Mouse (Mus musculus) CH12.LX (cell line): ENCODE data around the gene Anxa4. TPM values are rescaled to one million over a fixed set of nuclear protein-coding genes. Genes with fewer than 3 reads are reported as not detected.
A peak's percentile ranks its signal among the peaks of the same experiment; 100 is the strongest.

ENCODE experiments used
- DNase-seq: peaks from one replicate; pipeline ENCODE4 v3.0.0-alpha.2; 2013; ENCODE audit errors: extremely low read depth
- H3K27ac ChIP-seq: 2 replicates; pipeline ENCODE4 v1.5.1; 2012; ENCODE audit warnings: low read depth, mild to moderate bottlenecking, control low read depth, moderate library complexity; ENCODE audit not compliant: insufficient read depth
- H3K27me3 ChIP-seq: replicated peaks from 2 replicates; pipeline ENCODE3; 2012; ENCODE audit warnings: inconsistent platforms
- H3K36me3 ChIP-seq, 2 experiments: replicated peaks in 1 of 2; 2 replicates each; pipeline versions ENCODE3 to v1.6.1; 2012; ENCODE audit warnings: inconsistent platforms in 1 of 2, low read length in 1 of 2, mild to moderate bottlenecking in 1 of 2, mixed read lengths in 1 of 2, moderate library complexity in 1 of 2; ENCODE audit not compliant: control insufficient read depth in 1 of 2, insufficient read depth in 1 of 2
- H3K4me1 ChIP-seq, 2 experiments: 2 replicates each; pipeline ENCODE4 v1.6.1; 2012; ENCODE audit warnings: inconsistent platforms in 1 of 2, moderate library complexity in 1 of 2; ENCODE audit not compliant: insufficient read depth in 2 of 2, control insufficient read depth in 1 of 2
- H3K4me2 ChIP-seq: 2 replicates; pipeline ENCODE4 v1.6.1; 2012; ENCODE audit warnings: low read depth, mild to moderate bottlenecking, control low read depth; ENCODE audit not compliant: poor library complexity, insufficient read depth, severe bottlenecking
- H3K4me3 ChIP-seq, 3 experiments: fragments of 150-350 bp in 1 of 3; sonication (generic) in 1 of 3; replicated peaks in 1 of 3; 2 replicates each; pipeline versions ENCODE3 to v1.5.1; 2011 to 2012; ENCODE audit warnings: low read depth in 2 of 3, low read length in 2 of 3, mild to moderate bottlenecking in 2 of 3, moderate library complexity in 2 of 3, control low read depth in 1 of 3, improper control_type of control experiment in 1 of 3, inconsistent platforms in 1 of 3, mixed read lengths in 1 of 3; ENCODE audit not compliant: poor library complexity in 1 of 3
- H3K79me2 ChIP-seq: replicated peaks from 2 replicates; pipeline ENCODE4 v1.6.1; 2012; ENCODE audit warnings: mild to moderate bottlenecking, moderate library complexity; ENCODE audit not compliant: control insufficient read depth, poor library complexity, insufficient read depth, severe bottlenecking; ENCODE audit errors: extremely low read depth
- H3K9ac ChIP-seq: 2 replicates; pipeline ENCODE4 v1.6.1; 2012; ENCODE audit warnings: low read depth, mild to moderate bottlenecking, control low read depth, moderate library complexity; ENCODE audit not compliant: insufficient read depth
- H3K9me3 ChIP-seq: replicated peaks from 2 replicates; pipeline ENCODE3; 2012; ENCODE audit warnings: low read length, inconsistent platforms, mixed read lengths
- CHD1 ChIP-seq: IDR thresholded peaks from 2 replicates; pipeline ENCODE4 v1.6.1; 2012; ENCODE audit warnings: low read depth, low read length, improper control_type of control experiment, inconsistent platforms
- CHD2 ChIP-seq: IDR thresholded peaks from 2 replicates; pipeline ENCODE4 v1.6.1; 2011; ENCODE audit warnings: low read length, improper control_type of control experiment
- E2F4 ChIP-seq: IDR thresholded peaks from 2 replicates; pipeline ENCODE4 v1.6.1; 2011; ENCODE audit warnings: low read depth, low read length, improper control_type of control experiment; ENCODE audit not compliant: insufficient replicate concordance
- EP300 ChIP-seq: IDR thresholded peaks from 2 replicates; pipeline ENCODE4 v1.6.1; 2011; ENCODE audit warnings: low read length, improper control_type of control experiment
- ETS1 ChIP-seq: conservative IDR thresholded peaks from 2 replicates; pipeline ENCODE4 v1.6.1; 2012; ENCODE audit warnings: low read depth, mild to moderate bottlenecking, inconsistent platforms, low read length, improper control_type of control experiment, moderate library complexity
- GABPA ChIP-seq: IDR thresholded peaks from 2 replicates; pipeline ENCODE4 v1.6.1; 2012; ENCODE audit warnings: low read depth, low read length, improper control_type of control experiment, inconsistent platforms; ENCODE audit not compliant: insufficient replicate concordance
- IRF4 ChIP-seq: IDR thresholded peaks from 2 replicates; pipeline ENCODE4 v1.6.1; 2014; ENCODE audit warnings: low read depth, mild to moderate bottlenecking, inconsistent platforms, low read length, improper control_type of control experiment
- JUND ChIP-seq: conservative IDR thresholded peaks from 2 replicates; pipeline ENCODE4 v1.6.1; 2011; ENCODE audit warnings: low read depth, low read length, improper control_type of control experiment
- KAT2A ChIP-seq: IDR thresholded peaks from 2 replicates; pipeline ENCODE4 v1.6.1; 2012; ENCODE audit warnings: low read length, improper control_type of control experiment, inconsistent platforms; ENCODE audit not compliant: insufficient replicate concordance
- MEF2A ChIP-seq: IDR thresholded peaks from 2 replicates; pipeline ENCODE4 v1.6.1; 2014; ENCODE audit warnings: low read depth, mild to moderate bottlenecking, inconsistent platforms, low read length, improper control_type of control experiment, borderline replicate concordance
- MXI1 ChIP-seq: IDR thresholded peaks from 2 replicates; pipeline ENCODE4 v1.6.1; 2011; ENCODE audit warnings: mild to moderate bottlenecking, low read depth, low read length, improper control_type of control experiment
- MYC ChIP-seq: IDR thresholded peaks from 2 replicates; pipeline ENCODE4 v1.6.1; 2011; ENCODE audit warnings: low read depth, mild to moderate bottlenecking, improper control_type of control experiment, low read length
- NELFE ChIP-seq: IDR thresholded peaks from 2 replicates; pipeline ENCODE4 v1.6.1; 2011; ENCODE audit warnings: low read depth, low read length, improper control_type of control experiment
- PAX5 ChIP-seq: IDR thresholded peaks from 2 replicates; pipeline ENCODE4 v1.6.1; 2012; ENCODE audit warnings: low read length, inconsistent platforms, mixed read lengths
- POLR2A ChIP-seq: IDR thresholded peaks from 2 replicates; pipeline ENCODE4 v1.6.1; 2011; ENCODE audit warnings: low read depth, mild to moderate bottlenecking, improper control_type of control experiment, low read length
- POLR2AphosphoS2 ChIP-seq: IDR thresholded peaks from 2 replicates; pipeline ENCODE4 v1.6.1; 2011; ENCODE audit warnings: low read depth, low read length, improper control_type of control experiment
- RAD21 ChIP-seq: IDR thresholded peaks from 2 replicates; pipeline ENCODE4 v1.6.1; 2011; ENCODE audit warnings: low read depth, mild to moderate bottlenecking, low read length, improper control_type of control experiment, moderate library complexity
- RCOR1 ChIP-seq: conservative IDR thresholded peaks from 2 replicates; pipeline ENCODE4 v1.6.1; 2012; ENCODE audit warnings: low read depth, mild to moderate bottlenecking, inconsistent platforms, low read length, improper control_type of control experiment
- TBP ChIP-seq: conservative IDR thresholded peaks from 2 replicates; pipeline ENCODE4 v1.6.1; 2011; ENCODE audit warnings: low read depth, low read length, improper control_type of control experiment
- TCF12 ChIP-seq: IDR thresholded peaks from 2 replicates; pipeline ENCODE4 v1.6.1; 2014; ENCODE audit warnings: low read depth, mild to moderate bottlenecking, inconsistent platforms, low read length, improper control_type of control experiment
- UBTF ChIP-seq: IDR thresholded peaks from 2 replicates; pipeline ENCODE4 v1.6.1; 2012; ENCODE audit warnings: low read depth, mild to moderate bottlenecking, inconsistent platforms, low read length, improper control_type of control experiment, moderate library complexity
- USF1 ChIP-seq: IDR thresholded peaks from 2 replicates; pipeline ENCODE4 v1.6.1; 2014; ENCODE audit warnings: low read depth, mild to moderate bottlenecking, inconsistent platforms, low read length, improper control_type of control experiment
- ZC3H11A ChIP-seq: IDR thresholded peaks from 2 replicates; pipeline ENCODE4 v1.6.1; 2012; ENCODE audit warnings: low read depth, mild to moderate bottlenecking, inconsistent platforms, low read length, improper control_type of control experiment
- ZNF384 ChIP-seq: IDR thresholded peaks from 2 replicates; pipeline ENCODE4 v1.6.1; 2012; ENCODE audit warnings: low read depth, low read length, improper control_type of control experiment, inconsistent platforms
- dilution Hi-C: fragments of 300-500 bp; cut with MboI; formaldehyde crosslinking; loops from 2 replicates; pipeline ENCODE4 v1.14.3; 2020; ENCODE audit warnings: low sequenced_read_pairs; ENCODE audit not compliant: extremely low pct_unique_long_range_greater_than_20kb, extremely low pct_ligation_motif_present
- in situ Hi-C: fragments of 300-500 bp; cut with MboI; formaldehyde crosslinking; loops from 3 replicates; pipeline ENCODE4 v1.14.3; 2019; ENCODE audit warnings: low sequenced_read_pairs, low pct_ligation_motif_present, low pct_unique_long_range_greater_than_20kb, mixed read lengths
- polyA plus RNA-seq: library from polyadenylated mRNA; unstranded; fragments of >175 nt; gene quantifications from 2 replicates; pipeline ENCODE4 v1.2.1, GENCODE M21; 2012; ENCODE audit warnings: low read depth; ENCODE audit not compliant: insufficient read length
- total RNA-seq, 2 experiments: library from RNA; depleted of rRNA; stranded (reverse); fragments of 300-350 nt in 1 of 2; fragments of >200 nt in 1 of 2; gene quantifications; 2 replicates each; pipeline ENCODE4 v1.2.3; 2012 to 2014

The Anxa4 gene
- total and polyA plus RNA-seq, 3 experiments: 10.8 to 17.1 (median 13.7) TPM

DNA sequence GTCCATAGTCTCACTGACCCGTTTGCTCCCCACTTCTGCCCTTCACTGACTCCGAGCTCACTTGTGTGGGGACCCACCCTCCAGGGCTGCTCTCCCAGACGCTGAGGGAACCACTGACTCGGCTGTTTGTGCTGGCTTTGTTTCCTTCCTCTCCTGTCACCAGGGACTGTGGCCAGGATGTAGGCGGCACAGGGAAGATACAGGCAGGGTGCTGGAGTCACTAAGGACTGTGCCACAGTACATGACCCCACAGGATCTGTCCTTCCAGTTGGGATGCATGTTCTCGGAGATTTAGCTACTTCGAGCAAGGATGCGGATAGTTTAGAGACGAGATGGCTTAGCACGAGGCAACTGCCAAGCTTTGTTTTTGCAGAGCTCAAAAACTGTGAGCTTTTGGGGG is 30.4 kb upstream of the Anxa4 start:
- no peak overlapping the region for H3K4me2 ChIP-seq
- H3K27ac ChIP-seq: no peak overlapping the region
- no peak for DNase-seq
- H3K27me3 ChIP-seq: no peaks in the 10 kb centered on the region
- H3K79me2 ChIP-seq: no peaks in the 10 kb centered on the region
- no peak overlapping the region for H3K4me3 ChIP-seq
- peaks cover 12 to 17% of the 10 kb centered on the region in 2 experiments for H3K4me1 ChIP-seq
- TF ChIP-seq RCOR1: no peak
- no peak for TF ChIP-seq ZNF384
- TF ChIP-seq E2F4: no peak
- no peak for TF ChIP-seq PAX5
- TF ChIP-seq ZC3H11A: no peak
- no peak for TF ChIP-seq NELFE
- no peak for TF ChIP-seq USF1
- TF ChIP-seq GABPA: no peak
- no peak for TF ChIP-seq JUND
- no peak for TF ChIP-seq TCF12
- no peak for TF ChIP-seq IRF4
- no peak for TF ChIP-seq MEF2A
- TF ChIP-seq MXI1: no peak
- no peak for TF ChIP-seq UBTF
- TF ChIP-seq MYC: no peak
- TF ChIP-seq CHD2: no peak
- no peak for TF ChIP-seq TBP
- no peak for TF ChIP-seq RAD21
- TF ChIP-seq POLR2A: no peak
- no peaks in the 10 kb centered on the region for H3K9me3 ChIP-seq
- in situ Hi-C loops (no loop called here), dilution Hi-C loops (no loop called here)
- no peaks in the 10 kb centered on the region for H3K36me3 ChIP-seq
- H3K9ac ChIP-seq: no peak overlapping the region

DNA sequence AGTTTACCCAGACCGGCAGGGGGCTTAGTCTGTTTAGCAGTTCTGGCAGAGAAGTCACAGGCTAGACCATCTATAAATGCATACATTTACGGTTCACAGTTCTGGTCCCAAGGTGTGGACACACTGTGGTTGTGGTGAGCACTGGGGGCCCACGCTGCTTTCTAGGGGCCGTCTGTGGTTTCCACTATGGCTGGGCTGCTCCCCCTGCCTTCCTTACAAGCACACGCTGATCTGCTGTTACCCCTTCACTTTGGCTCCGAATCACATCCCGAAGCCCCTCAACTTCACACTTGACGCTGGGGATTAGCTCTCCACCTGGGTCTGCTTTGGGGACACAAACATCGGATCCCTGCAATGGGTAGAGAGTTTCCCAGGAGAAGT is 29.7 kb upstream of the Anxa4 start:
- TF ChIP-seq POLR2AphosphoS2: no peak
- no peak for TF ChIP-seq JUND
- TF ChIP-seq EP300: no peak
- no peak for TF ChIP-seq IRF4
- TF ChIP-seq ETS1: no peak
- TF ChIP-seq KAT2A: no peak
- no peak for TF ChIP-seq CHD1
- in situ Hi-C loops (no loop called here), dilution Hi-C loops (no loop called here)
- H3K9ac ChIP-seq: no peak overlapping the region
- no peaks in the 10 kb centered on the region for H3K9me3 ChIP-seq
- no peak overlapping the region for H3K27ac ChIP-seq
- H3K79me2 ChIP-seq: no peaks in the 10 kb centered on the region
- no peak for DNase-seq
- peak overlapping the region; percentile 2; the same call in 1 of the 2 replicates for H3K4me2 ChIP-seq
- no peaks in the 10 kb centered on the region for H3K36me3 ChIP-seq
- no peaks in the 10 kb centered on the region for H3K27me3 ChIP-seq
- peaks cover 12 to 17% of the 10 kb centered on the region in 2 experiments for H3K4me1 ChIP-seq
- H3K4me3 ChIP-seq: no peak overlapping the region
